Mouse (Mus musculus) midbrain, embryonic 12.5 days (tissue): ENCODE measurements around the gene Dph1. TPM values are rescaled to one million over a fixed set of nuclear protein-coding genes. Genes with fewer than 3 reads are reported as not detected.
A peak's percentile ranks its signal among the peaks of the same experiment; 100 is the strongest.

Experiments used
- ATAC-seq: fragments of 200-750 bp; cut with Nextera tagmentation; 2 replicates; pipeline ENCODE4 v1.8.0; 2017; ENCODE audit warnings: low read depth, moderate TSS enrichment, moderate library complexity; ENCODE audit not compliant: low FRiP score
- H3K27ac ChIP-seq: fragments of 300-500 bp; sonication (generic); replicated peaks from 2 replicates; pipeline ENCODE4 v1.5.1; 2016; ENCODE audit warnings: mild to moderate bottlenecking
- H3K27me3 ChIP-seq: fragments of 300-500 bp; sonication (generic); 2 replicates; pipeline ENCODE4 v1.6.1; 2016; ENCODE audit warnings: mild to moderate bottlenecking
- H3K36me3 ChIP-seq: fragments of 300-500 bp; sonication (generic); 2 replicates; pipeline ENCODE4 v1.6.1; 2016
- H3K4me1 ChIP-seq: fragments of 300-500 bp; sonication (generic); 2 replicates; pipeline ENCODE4 v1.6.1; 2016
- H3K4me2 ChIP-seq: fragments of 300-500 bp; sonication (generic); replicated peaks from 2 replicates; pipeline ENCODE4 v1.6.1; 2016; ENCODE audit warnings: mild to moderate bottlenecking, moderate library complexity
- H3K4me3 ChIP-seq: fragments of 300-500 bp; sonication (generic); 2 replicates; pipeline ENCODE4 v1.5.1; 2016; ENCODE audit warnings: mild to moderate bottlenecking
- H3K9ac ChIP-seq: fragments of 300-500 bp; sonication (generic); replicated peaks from 2 replicates; pipeline ENCODE4 v1.6.1; 2016; ENCODE audit warnings: mild to moderate bottlenecking, moderate library complexity
- H3K9me3 ChIP-seq: fragments of 300-500 bp; sonication (generic); 2 replicates; pipeline ENCODE4 v1.6.1; 2016; ENCODE audit warnings: mild to moderate bottlenecking
- WGBS: fragments of 180-500 bp; shearing (Covaris S2); methylation state at CpG from one replicate; pipeline ENCODE4 v1.1.7; 2016; 5-methylcytosine and 5-hydroxymethylcytosine counted together
- microRNA counts: library from miRNA; unstranded; fragments of <30 nt; microRNA quantifications from one replicate; lab custom pipeline; 2017
- microRNA-seq: library from miRNA; unstranded; fragments of <30 nt; microRNA quantifications from one replicate; pipeline ENCODE4, GENCODE M21; 2017
- polyA plus RNA-seq: library from polyadenylated mRNA; unstranded; fragments of >200 nt; fragmentation: Nextera tagmentation; extraction: Ambion mirVana; gene quantifications from 2 replicates; pipeline ENCODE4 v1.2.1, GENCODE M21; 2016

Dph1 gene
- polyA plus RNA-seq, 1 experiment from 2014 or later = 17.6 TPM

DNA sequence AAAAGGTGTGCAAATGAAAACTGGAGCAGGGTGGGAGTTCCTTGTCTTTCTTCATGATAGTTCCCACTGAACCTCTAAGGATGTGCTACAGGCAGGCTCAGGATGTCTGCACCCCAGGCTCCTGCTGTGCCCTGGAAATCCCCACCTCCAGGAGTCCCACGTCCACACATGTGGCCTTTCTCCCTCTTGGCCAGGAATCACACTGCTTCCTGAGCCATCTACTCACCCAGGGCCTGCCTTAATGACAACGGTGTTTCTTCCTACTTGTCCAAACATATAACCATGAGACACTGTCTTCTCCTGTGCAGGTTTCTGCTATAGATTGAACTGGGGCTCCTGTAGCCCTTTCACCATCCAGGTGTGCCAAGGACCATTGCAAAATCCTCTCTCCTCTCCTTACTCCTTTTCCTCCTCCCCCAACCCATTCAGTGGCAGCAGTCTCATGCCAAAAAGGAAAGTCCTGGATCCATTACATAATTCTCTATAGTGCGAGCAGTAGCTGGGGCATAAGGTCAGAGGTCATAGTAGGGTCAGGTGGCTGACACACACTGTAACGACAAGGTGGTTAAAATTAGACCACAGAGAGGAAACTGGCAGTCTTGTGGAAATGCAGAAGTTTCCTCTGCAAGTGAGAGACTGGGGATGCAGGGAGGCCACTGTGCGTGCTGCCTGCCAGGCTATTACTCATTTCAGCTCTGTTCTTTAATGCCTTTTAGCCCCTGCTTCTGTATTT is 54.2 kb downstream of the Dph1 start:
- Histone ChIP-seq H3K36me3 (peaks cover 13% of the 10 kb centered on the region), H3K9ac (no peak overlapping the region)
- 76% methylated on average over 5 of the region's 5 CpGs for WGBS

DNA sequence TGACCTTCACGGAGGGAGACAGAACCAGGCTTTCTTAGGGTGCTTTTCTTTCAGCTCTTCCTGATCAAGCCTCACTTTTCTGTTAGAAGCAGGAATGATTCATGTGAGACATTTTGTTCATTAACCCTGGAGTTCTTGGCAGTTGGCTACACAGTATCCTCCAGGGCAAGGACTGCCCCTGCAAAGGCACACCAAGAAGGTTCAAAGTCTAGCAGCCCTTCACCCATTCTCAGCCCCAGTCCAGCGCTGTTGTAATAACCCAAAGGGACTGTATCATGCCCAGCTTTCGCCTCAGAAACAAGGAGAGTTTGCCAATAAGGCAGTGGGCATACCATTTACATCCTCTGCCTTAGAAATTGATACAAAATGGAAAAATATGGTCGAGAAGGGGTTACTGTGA is 55.7 kb downstream of the Dph1 start:
- ATAC-seq = no peak
- Histone ChIP-seq H3K9me3 (no peaks in the 10 kb centered on the region), H3K4me1 (peaks cover 10% of the 10 kb centered on the region; the same call in 1 of the 2 replicates), H3K4me3 (no peak overlapping the region), H3K36me3 (peaks cover 10% of the 10 kb centered on the region), H3K27me3 (no peaks in the 10 kb centered on the region), H3K4me2 (no peak overlapping the region), H3K27ac (no peak overlapping the region), H3K9ac (no peak overlapping the region)
- 88% methylated on average over 4 of the region's 4 CpGs for WGBS

More for the DNA sequence above, 54.2 kb downstream of the Dph1 start:
- no peaks in the 10 kb centered on the region for H3K27me3 ChIP-seq
- H3K4me3 ChIP-seq = no peak overlapping the region
- ATAC-seq = no peak
- peaks cover 10% of the 10 kb centered on the region; the same call in 1 of the 2 replicates for H3K4me1 ChIP-seq
- H3K9me3 ChIP-seq = no peaks in the 10 kb centered on the region
- H3K4me2 ChIP-seq = no peak overlapping the region
- H3K27ac ChIP-seq = no peak overlapping the region

DNA sequence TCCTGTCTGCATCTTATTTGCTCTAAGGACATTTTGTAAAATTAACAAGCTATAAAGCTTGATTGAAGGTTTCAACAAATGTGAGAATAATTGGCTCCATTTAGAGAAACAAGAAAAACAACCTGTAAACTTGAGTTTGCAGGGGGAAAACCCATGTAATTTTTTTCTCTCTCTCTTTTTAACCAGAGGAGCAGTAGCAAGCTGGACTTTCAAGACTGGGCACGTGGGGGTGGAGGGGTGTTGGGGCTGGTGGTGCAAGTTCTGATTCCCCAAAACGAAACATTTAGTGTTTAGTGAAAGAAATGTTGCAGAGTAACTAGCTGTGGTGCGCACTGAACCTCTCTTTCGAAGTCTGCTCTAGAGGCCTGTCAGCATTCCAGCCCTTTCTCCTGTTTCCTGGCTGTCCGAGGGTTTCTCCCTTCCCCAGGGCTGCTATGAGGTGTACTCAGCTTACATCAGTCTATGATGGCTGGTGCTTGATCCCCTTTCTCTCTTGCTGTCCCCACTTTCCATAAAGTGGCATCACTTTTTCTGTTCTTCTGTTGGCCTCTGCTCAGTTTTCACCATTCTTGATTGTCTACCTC is 56.5 kb downstream of the Dph1 start:
- 86% methylated on average over 5 of the region's 5 CpGs for WGBS
- no peak overlapping the region for H3K27ac ChIP-seq

DNA sequence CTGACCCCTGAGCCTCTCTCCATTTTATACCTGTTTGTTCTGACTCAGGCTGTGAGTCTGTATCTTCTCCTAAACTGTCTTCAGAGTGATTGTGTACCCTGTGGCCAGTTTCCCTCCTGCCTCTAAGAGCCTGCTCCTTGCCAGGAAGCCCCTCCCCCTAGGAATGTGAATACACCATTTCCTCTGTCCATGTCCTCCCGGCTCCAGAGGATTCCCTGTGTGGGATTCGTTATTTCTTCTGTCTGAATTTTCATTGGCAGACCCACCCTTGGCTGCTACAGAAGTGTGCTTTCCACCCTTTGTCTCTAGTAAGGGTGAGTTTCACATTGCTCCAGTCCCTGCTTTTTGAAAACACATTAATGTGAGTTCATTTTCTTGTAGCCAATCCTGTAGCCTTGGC is 57.1 kb downstream of the Dph1 start:
- Histone ChIP-seq H3K4me3 (no peak overlapping the region), H3K4me1 (peaks cover 10% of the 10 kb centered on the region; the same call in 1 of the 2 replicates), H3K9me3 (no peaks in the 10 kb centered on the region), H3K27me3 (no peaks in the 10 kb centered on the region), H3K4me2 (no peak overlapping the region), H3K27ac (no peak overlapping the region), H3K9ac (no peak overlapping the region), H3K36me3 (peaks cover 2% of the 10 kb centered on the region; the same call in 1 of the 2 replicates)
- ATAC-seq = no peak
- WGBS = 34% methylated on average over 2 of the region's 2 CpGs

More for the DNA sequence above, 56.5 kb downstream of the Dph1 start:
- no peak overlapping the region for H3K4me2 ChIP-seq
- H3K4me3 ChIP-seq = no peak overlapping the region
- ATAC-seq = no peak
- no peaks in the 10 kb centered on the region for H3K27me3 ChIP-seq
- H3K36me3 ChIP-seq = peaks cover 8% of the 10 kb centered on the region
- H3K4me1 ChIP-seq = peaks cover 10% of the 10 kb centered on the region; the same call in 1 of the 2 replicates
- no peaks in the 10 kb centered on the region for H3K9me3 ChIP-seq
- no peak overlapping the region for H3K9ac ChIP-seq

DNA sequence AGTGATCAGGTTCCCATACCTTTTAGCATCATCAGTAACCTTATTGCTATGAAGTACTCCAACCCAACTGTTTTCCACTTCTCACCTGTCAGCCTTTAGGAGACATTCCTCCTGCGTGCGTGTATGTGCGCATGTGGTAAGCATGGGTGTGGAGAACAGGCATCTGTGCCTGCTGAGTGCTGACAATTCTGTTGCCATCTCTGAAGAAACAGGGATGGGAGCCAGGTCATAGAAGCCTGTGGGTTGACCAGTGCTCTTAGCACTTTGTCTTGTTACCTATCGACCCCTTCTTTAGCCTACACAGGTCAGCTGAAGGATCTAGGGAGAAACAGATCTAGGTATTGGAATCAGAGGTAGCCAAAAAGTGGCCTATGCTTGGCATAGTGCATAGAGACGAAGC is 57.6 kb downstream of the Dph1 start:
- Histone ChIP-seq H3K9ac (no peak overlapping the region), H3K4me2 (no peak overlapping the region)
- WGBS = 91% methylated on average over 5 of the region's 5 CpGs

DNA sequence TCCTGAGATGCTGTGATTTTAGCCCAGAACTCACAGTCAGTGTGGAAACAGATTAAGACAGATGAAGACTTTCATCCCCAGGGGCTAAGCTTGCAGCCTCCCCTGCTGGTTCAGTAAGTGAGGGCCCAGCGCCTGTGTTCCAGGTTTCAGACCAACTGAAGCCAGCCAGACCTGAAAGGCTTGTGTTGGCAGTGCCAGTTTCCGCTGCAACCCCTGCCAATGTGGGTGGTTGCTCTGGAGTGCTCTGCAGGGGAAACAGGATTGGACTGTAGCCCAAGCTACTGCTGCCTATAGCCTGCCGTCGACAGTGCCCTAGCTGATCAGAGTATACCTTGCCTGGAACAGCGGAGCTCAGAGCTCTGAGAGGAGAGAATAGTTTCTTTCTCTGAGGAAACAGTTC is 58.8 kb downstream of the Dph1 start:
- Histone ChIP-seq H3K4me3 (no peak overlapping the region), H3K27me3 (no peaks in the 10 kb centered on the region), H3K36me3 (no peaks in the 10 kb centered on the region), H3K4me1 (peaks cover 10% of the 10 kb centered on the region; the same call in 1 of the 2 replicates), H3K9me3 (no peaks in the 10 kb centered on the region), H3K4me2 (no peak overlapping the region), H3K9ac (no peak overlapping the region), H3K27ac (no peak overlapping the region)
- whole genome bisulfite sequencing = 86% methylated on average over 5 of the region's 5 CpGs
- no peak for ATAC-seq

More for the DNA sequence above, 57.6 kb downstream of the Dph1 start:
- H3K9me3 ChIP-seq = no peaks in the 10 kb centered on the region
- H3K4me3 ChIP-seq = no peak overlapping the region
- no peak overlapping the region for H3K27ac ChIP-seq
- H3K36me3 ChIP-seq = no peaks in the 10 kb centered on the region
- no peak for ATAC-seq
- H3K4me1 ChIP-seq = peaks cover 10% of the 10 kb centered on the region; the same call in 1 of the 2 replicates
- no peaks in the 10 kb centered on the region for H3K27me3 ChIP-seq

DNA sequence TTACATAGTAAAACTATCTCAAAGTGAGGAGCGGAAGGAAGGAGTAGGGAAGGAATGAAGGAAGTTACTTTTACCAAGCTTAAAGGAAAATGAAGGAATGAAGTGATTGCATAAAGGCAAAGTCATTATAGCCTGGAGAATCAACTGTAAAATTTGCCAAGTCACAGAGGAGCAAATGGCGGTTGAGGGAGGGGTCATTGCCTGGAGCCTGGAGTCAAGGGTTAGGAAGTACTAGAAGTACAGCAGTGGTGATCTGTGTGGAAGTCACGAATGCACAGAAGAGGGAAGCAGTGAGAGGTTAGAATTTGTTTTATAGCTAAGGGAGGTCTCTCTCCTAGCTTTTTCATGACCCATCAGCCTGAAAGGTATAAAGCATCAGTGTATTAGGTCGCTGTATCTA is 59.7 kb downstream of the Dph1 start:
- H3K4me3 ChIP-seq = no peak overlapping the region
- no peaks in the 10 kb centered on the region for H3K27me3 ChIP-seq
- H3K9me3 ChIP-seq = no peaks in the 10 kb centered on the region
- H3K4me2 ChIP-seq = no peak overlapping the region
- H3K36me3 ChIP-seq = no peaks in the 10 kb centered on the region
- H3K4me1 ChIP-seq = peaks cover 10% of the 10 kb centered on the region; the same call in 1 of the 2 replicates
- no peak for ATAC-seq
- H3K9ac ChIP-seq = no peak overlapping the region
- 84% methylated on average over 4 of the region's 4 CpGs for WGBS
- H3K27ac ChIP-seq = no peak overlapping the region

DNA sequence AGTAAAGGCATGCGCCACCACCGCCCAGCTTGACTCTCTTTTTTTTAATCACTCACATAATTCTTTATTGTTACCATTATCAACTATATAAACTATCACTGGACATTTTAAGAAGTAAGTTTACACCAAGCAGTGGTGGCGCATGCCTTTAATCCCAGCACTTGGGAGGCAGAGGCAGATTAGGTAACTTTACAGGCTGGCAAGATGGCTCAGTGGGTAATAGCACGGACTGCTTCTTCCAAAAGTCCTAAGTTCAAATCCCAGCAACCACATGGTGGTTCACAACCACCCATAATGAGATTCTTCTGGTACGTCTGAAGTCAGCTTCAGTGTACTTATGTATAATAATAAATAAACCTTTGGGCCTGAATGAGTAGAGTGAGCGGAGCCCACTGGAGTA is 61.6 kb downstream of the Dph1 start:
- H3K27ac ChIP-seq = no peak overlapping the region
- 98% methylated on average over 6 of the region's 6 CpGs for WGBS
- H3K36me3 ChIP-seq = no peaks in the 10 kb centered on the region
- no peak overlapping the region for H3K9ac ChIP-seq
- H3K4me2 ChIP-seq = no peak overlapping the region
- peaks cover 10% of the 10 kb centered on the region; the same call in 1 of the 2 replicates for H3K4me1 ChIP-seq
- H3K4me3 ChIP-seq = no peak overlapping the region
- no peaks in the 10 kb centered on the region for H3K9me3 ChIP-seq
- H3K27me3 ChIP-seq = no peaks in the 10 kb centered on the region
- no peak for ATAC-seq

MicroRNAs encoded within 50 kb of the gene (microRNA counts, 519-probe panel; counts per million panel counts)
- microRNA mmu-miR-132 (lab: Ali Mortazavi, UCI) = 4,580 counts per million, percentile 34 among the panel's probes with 10 or more counts
- not detected for microRNA mmu-miR-212 (lab: Ali Mortazavi, UCI)

Small RNAs within 50 kb of the gene (microRNA-seq; reads per million reads assigned to microRNA genes)
- gene Mir132 (206 reads per million, percentile 61 among the genes with 10 or more reads in this experiment), gene Mir212 (23.5 reads per million, percentile 34 among the genes with 10 or more reads in this experiment)

Other genes with a start within 250 kb of the Dph1 start
- gene Hic1, start 21.7 kb downstream of the Dph1 start, polyA plus RNA-seq = 3.7 and 4.8 TPM in 2 replicates
- gene Ovca2, start 12.4 kb downstream of the Dph1 start, polyA plus RNA-seq = 23.2 and 24.9 TPM in 2 replicates
- gene Rtn4rl1, start 2.5 kb upstream of the Dph1 start, polyA plus RNA-seq = 9.3 and 10.2 TPM in 2 replicates
- gene Rpa1, start 157.1 kb upstream of the Dph1 start, polyA plus RNA-seq = 107 and 110 TPM in 2 replicates
- gene Smyd4, start 157.2 kb upstream of the Dph1 start, polyA plus RNA-seq = 16.3 and 16.6 TPM in 2 replicates
- gene Serpinf1, start 231.5 kb upstream of the Dph1 start, polyA plus RNA-seq = 45.8 and 73.3 TPM in 2 replicates
- 0.16 TPM in 1 of 2 replicates, not detected in the other for gene Serpinf2, start 248.3 kb upstream of the Dph1 start, polyA plus RNA-seq